Mouse (Mus musculus) olfactory bulb, adult 2 months (tissue): ENCODE results near the gene Prpf40b. TPM values are rescaled to one million over a fixed set of nuclear protein-coding genes. Genes with fewer than 3 reads are reported as not detected.

Experiments
- H3K27ac ChIP-seq: fragments of 200-500 bp; 2 replicates; pipeline ENCODE4 v1.5.1; 2012; ENCODE audit warnings: low read depth, low read length; ENCODE audit not compliant: insufficient read depth
- H3K4me1 ChIP-seq: fragments of 200-500 bp; 2 replicates; pipeline ENCODE4 v1.6.1; 2012; ENCODE audit warnings: low read length; ENCODE audit not compliant: control insufficient read depth, insufficient read depth
- H3K4me3 ChIP-seq: fragments of 200-500 bp; 2 replicates; pipeline ENCODE4 v1.5.1; 2012; ENCODE audit warnings: mild to moderate bottlenecking, low read depth, low read length, moderate library complexity; ENCODE audit not compliant: insufficient read depth
- CTCF ChIP-seq: fragments of 200-500 bp; IDR thresholded peaks from 2 replicates; pipeline ENCODE4 v1.5.1; 2012; ENCODE audit warnings: low read depth, mild to moderate bottlenecking, low read length, moderate library complexity; ENCODE audit not compliant: insufficient read depth
- POLR2A ChIP-seq: fragments of 200-500 bp; IDR thresholded peaks from 2 replicates; pipeline ENCODE4 v1.6.1; 2012; ENCODE audit warnings: mild to moderate bottlenecking, low read depth, low read length, moderate library complexity; ENCODE audit not compliant: insufficient read depth
- WGBS: fragments of 180-500 bp; shearing (Covaris S2); methylation state at CpG from one replicate; pipeline ENCODE4 v1.1.7; 2018; 5-methylcytosine and 5-hydroxymethylcytosine counted together
- polyA plus RNA-seq: library from polyadenylated mRNA; stranded (reverse); fragments of >200 nt; gene quantifications from 2 replicates; pipeline ENCODE4 v1.2.4, GENCODE M21; 2012; ENCODE audit warnings: low replicate concordance; ENCODE audit not compliant: missing spikeins, insufficient read depth, insufficient read length

Gene Prpf40b
- polyA plus RNA-seq, 1 experiment = not detected

GRCm38 (mm10) chr15:99254477-99255005, 40.3 kb upstream of the Prpf40b start:
- WGBS = 86% methylated on average over 2 of the region's 2 CpGs
- no peak for TF ChIP-seq CTCF
- H3K4me3 ChIP-seq = no peak overlapping the region
- H3K27ac ChIP-seq = no peak overlapping the region
- peaks cover 15% of the 10 kb centered on the region for H3K4me1 ChIP-seq

DNA sequence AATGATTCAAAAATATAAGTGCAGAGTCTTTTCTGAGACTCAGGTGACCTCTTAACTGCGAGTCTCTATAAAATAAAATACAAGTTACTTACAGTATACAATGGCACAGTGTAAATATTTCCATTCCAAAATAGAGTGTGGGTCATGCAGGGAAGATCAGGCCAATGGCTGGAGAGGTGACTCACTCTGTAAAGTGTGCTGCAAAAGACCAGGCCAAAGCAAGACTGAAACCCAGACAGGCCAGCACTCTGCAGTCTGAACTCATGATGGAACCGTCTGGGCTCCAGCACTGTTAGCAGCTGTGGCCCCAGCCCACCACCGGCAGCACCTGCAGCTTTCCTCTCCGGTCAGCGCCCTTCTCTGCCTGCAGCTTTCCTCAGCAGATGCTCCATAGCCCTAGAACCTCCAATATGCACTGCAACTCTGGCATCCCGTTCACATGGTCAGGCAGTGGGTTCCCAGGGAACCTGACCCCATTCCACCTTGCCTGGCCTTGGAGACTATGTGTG, 39.6 kb upstream of the Prpf40b start:
- TF ChIP-seq CTCF = no peak
- peaks cover 11% of the 10 kb centered on the region for H3K4me1 ChIP-seq
- H3K27ac ChIP-seq = no peak overlapping the region
- 87% methylated on average over 6 of the region's 6 CpGs for WGBS
- H3K4me3 ChIP-seq = no peak overlapping the region

- WGBS = 61% methylated on average over 8 of the region's 8 CpGs
Measured at GRCm38 (mm10) chr15:99259167-99259729, 35.6 kb upstream of the Prpf40b start.

DNA sequence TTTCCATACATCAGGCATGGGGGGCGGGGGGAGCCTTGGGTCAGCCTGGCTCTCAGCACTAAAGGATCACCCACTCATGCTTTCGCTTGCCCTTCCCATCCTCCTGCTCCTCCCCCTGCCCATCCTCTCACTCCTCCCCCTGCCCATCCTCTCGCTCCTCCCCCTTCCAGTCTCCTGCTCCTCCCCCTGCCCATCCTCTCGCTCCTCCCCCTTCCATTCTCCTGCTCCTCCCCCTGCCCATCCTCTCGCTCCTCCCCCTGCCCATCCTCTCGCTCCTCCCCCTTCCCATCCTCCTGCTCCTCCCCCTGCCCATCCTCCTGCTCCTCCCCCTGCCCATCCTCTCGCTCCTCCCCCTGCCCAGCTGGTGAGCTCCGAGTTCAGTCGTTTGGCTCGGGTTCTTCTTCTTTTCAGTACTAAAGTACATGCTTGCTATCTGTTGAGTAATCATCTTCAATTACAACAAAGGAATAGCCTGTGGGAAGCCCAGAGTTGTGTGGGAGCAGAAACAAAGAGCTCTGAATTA, 35.1 kb upstream of the Prpf40b start:
- Histone ChIP-seq H3K4me1 (peaks cover 7% of the 10 kb centered on the region; the same call in 1 of the 2 replicates), H3K27ac (0 out of 2 replicates have a peak overlapping the region, but pooled peaks have one; percentile 8), H3K4me3 (no peak overlapping the region)
- no peak for TF ChIP-seq CTCF
- no peak for TF ChIP-seq POLR2A
- 5% methylated on average over 6 of the region's 10 CpGs for WGBS

More at GRCm38 (mm10) chr15:99259167-99259729, 35.6 kb upstream of the Prpf40b start:
- H3K27ac ChIP-seq = no peak overlapping the region
- H3K4me1 ChIP-seq = peaks cover 7% of the 10 kb centered on the region; the same call in 1 of the 2 replicates
- TF ChIP-seq POLR2A (no peak), CTCF (no peak)
- no peak overlapping the region for H3K4me3 ChIP-seq

DNA sequence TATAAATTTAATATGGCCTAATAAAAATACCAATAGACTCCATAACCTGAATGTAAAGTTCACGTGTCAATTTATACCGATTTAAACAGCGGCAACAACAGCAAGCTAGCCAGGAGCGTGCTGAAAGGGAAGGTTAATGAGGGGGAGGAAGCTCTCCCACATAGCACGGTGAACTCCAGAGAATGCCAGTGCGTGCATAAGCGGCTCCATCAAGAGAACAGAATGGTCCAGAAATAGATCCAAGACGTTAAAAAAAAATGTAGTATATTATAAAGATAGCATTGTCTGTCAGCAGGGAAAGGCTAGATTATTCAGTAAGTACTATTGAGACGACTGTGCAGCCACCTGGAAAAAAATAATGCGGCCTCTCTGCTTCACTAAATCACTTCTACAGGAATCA, 32.2 kb upstream of the Prpf40b start:
- 33% methylated on average over 10 of the region's 10 CpGs for WGBS

GRCm38 (mm10) chr15:99264363-99264762, 30.5 kb upstream of the Prpf40b start:
- no peak overlapping the region for H3K27ac ChIP-seq
- H3K4me1 ChIP-seq = peaks cover 7% of the 10 kb centered on the region; the same call in 1 of the 2 replicates
- TF ChIP-seq CTCF (no peak), POLR2A (no peak)
- 98% methylated on average over 2 of the region's 2 CpGs for WGBS
- no peak overlapping the region for H3K4me3 ChIP-seq

More for the DNA sequence above, 32.2 kb upstream of the Prpf40b start:
- no peak for TF ChIP-seq CTCF
- no peak for TF ChIP-seq POLR2A
- peaks cover 9% of the 10 kb centered on the region; the same call in 1 of the 2 replicates for H3K4me1 ChIP-seq
- H3K4me3 ChIP-seq = no peak overlapping the region
- no peak overlapping the region for H3K27ac ChIP-seq

DNA sequence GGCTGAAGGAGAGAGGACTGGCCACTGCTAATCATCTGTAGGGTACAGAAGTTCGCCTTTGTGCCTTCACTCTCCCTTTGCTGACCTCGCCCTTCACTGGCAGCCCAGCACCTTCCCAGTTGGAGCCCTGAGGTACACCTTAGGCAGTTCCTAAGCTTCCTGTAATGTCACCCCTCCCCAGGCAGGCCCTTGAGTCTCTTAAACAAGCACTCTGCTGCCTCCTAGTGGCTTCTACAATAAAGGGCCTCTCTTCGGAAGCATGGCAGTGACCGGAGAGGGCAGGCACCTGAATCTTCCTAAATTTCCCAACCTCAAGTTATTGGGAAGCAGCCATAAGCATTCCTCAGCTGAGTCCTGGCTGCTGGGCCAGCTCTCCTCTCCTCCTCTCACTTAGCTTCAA, 29.2 kb upstream of the Prpf40b start:
- Histone ChIP-seq H3K4me1 (0 out of 2 replicates have a peak, but pooled peaks cover 2% of the 10 kb centered on the region), H3K27ac (no peak overlapping the region), H3K4me3 (no peak overlapping the region)
- WGBS = 27% methylated on average over 4 of the region's 4 CpGs
- TF ChIP-seq CTCF = peak; percentile 69
- TF ChIP-seq POLR2A = no peak

- H3K4me1 ChIP-seq = peaks cover 6% of the 10 kb centered on the region
- no peak for TF ChIP-seq CTCF
- no peak for TF ChIP-seq POLR2A
- WGBS = 92% methylated on average over 8 of the region's 8 CpGs
- no peak overlapping the region for H3K27ac ChIP-seq
- H3K4me3 ChIP-seq = no peak overlapping the region
Measured at GRCm38 (mm10) chr15:99276095-99276494, 18.8 kb upstream of the Prpf40b start.

DNA sequence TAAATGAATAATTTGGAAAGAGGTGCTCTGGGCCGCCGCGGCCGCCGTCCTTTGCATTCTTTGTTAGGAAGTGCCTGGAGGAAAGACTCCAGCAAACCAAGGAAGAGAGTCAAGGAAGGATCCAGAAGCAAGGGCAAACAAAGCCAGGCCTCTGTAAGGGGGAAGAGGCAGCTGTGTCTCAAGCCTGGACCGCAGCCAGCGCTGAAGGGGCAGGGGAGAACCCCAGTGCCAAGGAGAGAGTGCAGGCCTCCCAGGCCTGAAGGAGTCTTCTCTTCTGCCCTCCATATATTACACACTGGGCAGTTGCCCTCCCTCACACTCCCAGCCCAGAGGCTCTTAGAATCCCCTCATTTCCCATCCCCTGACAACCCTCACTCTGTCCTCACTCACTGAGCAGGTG, 16.6 kb upstream of the Prpf40b start:
- Histone ChIP-seq H3K4me3 (no peak overlapping the region), H3K4me1 (peaks cover 3% of the 10 kb centered on the region; the same call in 1 of the 2 replicates), H3K27ac (no peak overlapping the region)
- WGBS = 77% methylated on average over 7 of the region's 7 CpGs
- TF ChIP-seq CTCF (no peak), POLR2A (no peak)
